Mouse (Mus musculus) splenic B cell, adult 2 months (primary cell): ENCODE measurements around the gene Ipo11.

Source experiments
- DNase-seq: peaks from one replicate; pipeline ENCODE4 v3.0.0-alpha.2; 2011; ENCODE audit warnings: low read depth, low spot score
- H3K27me3 ChIP-seq: 2 replicates; pipeline ENCODE4 v1.6.1; 2012; ENCODE audit warnings: mild to moderate bottlenecking, low read length, moderate library complexity, mixed read lengths; ENCODE audit not compliant: control insufficient read depth, poor library complexity, insufficient read depth, severe bottlenecking
- H3K36me3 ChIP-seq: 2 replicates; pipeline ENCODE4 v1.6.1; 2012; ENCODE audit warnings: mild to moderate bottlenecking, low read length, moderate library complexity, mixed read lengths; ENCODE audit not compliant: control insufficient read depth, poor library complexity, insufficient read depth, severe bottlenecking

Gene Ipo11

GRCm38 (mm10) chr13:106817066-106817465 is 119.7 kb downstream of the Ipo11 start:
- no peaks in the 10 kb centered on the region for H3K27me3 ChIP-seq
- no peak for DNase-seq
- peaks cover 2% of the 10 kb centered on the region; the same call in 1 of the 2 replicates for H3K36me3 ChIP-seq

GRCm38 (mm10) chr13:106813519-106813918 is 123.2 kb downstream of the Ipo11 start:
- Histone ChIP-seq H3K27me3 (no peaks in the 10 kb centered on the region), H3K36me3 (no peaks in the 10 kb centered on the region; the same call in 1 of the 2 replicates)
- DNase-seq = peak; percentile 6

- H3K27me3 ChIP-seq = no peaks in the 10 kb centered on the region
- DNase-seq = peak; percentile 64
- H3K36me3 ChIP-seq = no peaks in the 10 kb centered on the region; the same call in 1 of the 2 replicates
Observed at GRCm38 (mm10) chr13:106813087-106813486, 123.7 kb downstream of the Ipo11 start.

- DNase-seq = no peak
- H3K36me3 ChIP-seq = no peaks in the 10 kb centered on the region; the same call in 1 of the 2 replicates
- no peaks in the 10 kb centered on the region for H3K27me3 ChIP-seq
Observed at GRCm38 (mm10) chr13:106810156-106810555, 126.6 kb downstream of the Ipo11 start.

DNA sequence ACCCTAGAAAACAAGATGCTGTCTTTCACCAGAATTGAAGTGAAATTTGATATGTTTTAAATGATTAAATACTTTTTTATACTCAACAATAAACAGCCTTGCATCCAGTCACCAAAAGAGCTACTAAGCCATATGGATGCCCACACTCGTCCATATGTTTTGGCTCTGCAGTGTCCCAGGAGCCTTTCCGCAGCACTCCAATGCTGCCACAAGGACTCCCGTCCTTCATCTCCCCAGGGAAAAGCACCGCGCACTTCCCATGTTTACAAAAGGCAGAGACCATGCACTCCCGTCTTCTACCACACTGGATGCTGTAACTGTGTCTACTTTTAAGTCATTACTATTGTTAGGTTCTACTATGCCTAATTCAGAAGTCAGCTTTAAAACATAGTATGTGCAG is 127.9 kb downstream of the Ipo11 start:
- DNase-seq = no peak
- no peaks in the 10 kb centered on the region; the same call in 1 of the 2 replicates for H3K36me3 ChIP-seq
- H3K27me3 ChIP-seq = no peaks in the 10 kb centered on the region

DNA sequence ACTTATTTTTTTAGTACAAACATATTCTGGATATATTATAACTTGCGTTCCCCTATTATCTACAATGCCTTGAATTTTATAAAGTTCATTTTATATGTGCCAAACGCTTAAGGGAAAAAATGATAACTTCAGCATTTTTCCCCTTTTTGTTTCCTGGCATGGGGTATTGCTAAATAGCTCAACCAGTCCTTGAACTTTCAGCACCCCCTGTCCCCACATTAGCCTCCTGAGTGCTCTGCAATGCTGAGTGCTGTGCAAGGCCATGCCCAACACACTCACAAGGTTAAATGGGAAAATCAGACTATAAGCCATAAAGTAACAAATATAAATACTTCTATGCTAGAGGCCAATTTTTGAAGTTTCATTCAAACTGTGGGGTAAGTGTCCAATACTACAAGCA is 128.4 kb downstream of the Ipo11 start:
- no peaks in the 10 kb centered on the region for H3K27me3 ChIP-seq
- no peaks in the 10 kb centered on the region; the same call in 1 of the 2 replicates for H3K36me3 ChIP-seq
- DNase-seq = no peak

DNA sequence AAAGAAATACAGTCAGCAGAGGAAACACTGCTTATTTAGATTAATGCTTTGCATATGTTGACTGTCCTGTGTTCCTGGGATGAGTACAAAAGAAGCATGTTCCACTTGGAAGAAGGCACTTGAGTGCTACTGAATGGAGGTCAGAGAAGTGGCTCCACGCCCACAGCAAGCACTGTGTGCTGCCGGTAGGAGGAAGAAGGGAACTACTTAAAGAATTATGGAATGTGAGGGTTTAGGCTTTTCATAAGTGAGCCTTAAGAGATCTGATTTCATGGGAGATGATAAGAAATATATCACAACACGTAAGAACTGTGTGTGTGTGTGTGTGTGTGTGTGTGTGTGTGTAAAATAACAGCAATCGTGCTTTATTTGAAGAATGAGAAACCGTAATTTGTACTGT is 129.5 kb downstream of the Ipo11 start:
- H3K36me3 ChIP-seq = no peaks in the 10 kb centered on the region; the same call in 1 of the 2 replicates
- no peaks in the 10 kb centered on the region for H3K27me3 ChIP-seq
- DNase-seq = no peak

DNA sequence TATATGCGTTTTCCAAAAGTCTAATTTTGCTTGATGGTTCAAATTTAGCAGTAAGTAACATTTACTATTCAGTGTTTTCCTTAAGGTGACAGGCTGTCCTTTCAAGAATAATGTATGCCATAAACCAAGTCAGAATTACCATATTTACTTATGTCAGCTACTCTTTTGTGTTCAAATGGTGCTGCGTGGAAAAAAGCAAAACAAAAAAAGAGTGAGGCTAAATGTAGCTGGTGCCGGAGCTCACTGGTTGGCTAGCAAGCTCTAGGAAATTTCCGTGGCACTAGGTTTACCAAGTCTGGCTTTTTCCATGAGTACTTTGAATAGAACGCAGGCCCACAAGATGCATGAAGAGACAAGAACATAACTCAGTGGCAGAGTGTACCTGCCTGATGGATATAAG is 131.6 kb downstream of the Ipo11 start:
- no peaks in the 10 kb centered on the region for H3K27me3 ChIP-seq
- no peak for DNase-seq
- H3K36me3 ChIP-seq = no peaks in the 10 kb centered on the region

GRCm38 (mm10) chr13:106798026-106798425 is 138.7 kb downstream of the Ipo11 start:
- Histone ChIP-seq H3K27me3 (no peaks in the 10 kb centered on the region), H3K36me3 (0 out of 2 replicates have a peak, but pooled peaks cover 2% of the 10 kb centered on the region)
- no peak for DNase-seq

DNA sequence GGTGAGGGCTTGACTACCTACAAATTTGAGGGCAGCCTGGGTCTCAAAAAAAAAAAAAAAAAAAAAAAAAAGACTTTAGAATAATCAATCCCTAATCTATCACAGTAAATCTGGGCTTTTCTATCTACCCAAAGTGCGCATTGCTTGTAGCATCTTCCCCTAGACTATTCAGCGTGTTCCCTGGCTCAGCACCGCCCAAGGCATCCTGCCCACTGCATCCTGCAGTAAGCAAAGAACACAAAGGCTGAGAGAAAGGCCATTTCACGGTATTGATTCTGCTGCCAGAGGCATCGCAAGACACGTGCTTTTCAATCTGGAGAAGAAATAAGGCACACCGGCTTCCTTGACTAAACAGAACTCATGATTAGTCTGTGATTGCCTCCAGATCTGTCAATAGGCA is 147.9 kb downstream of the Ipo11 start:
- no peaks in the 10 kb centered on the region for H3K36me3 ChIP-seq
- no peak for DNase-seq
- no peaks in the 10 kb centered on the region for H3K27me3 ChIP-seq

GRCm38 (mm10) chr13:106768807-106769206 is 168.0 kb downstream of the Ipo11 start:
- DNase-seq = no peak
- Histone ChIP-seq H3K36me3 (no peaks in the 10 kb centered on the region), H3K27me3 (no peaks in the 10 kb centered on the region)

DNA sequence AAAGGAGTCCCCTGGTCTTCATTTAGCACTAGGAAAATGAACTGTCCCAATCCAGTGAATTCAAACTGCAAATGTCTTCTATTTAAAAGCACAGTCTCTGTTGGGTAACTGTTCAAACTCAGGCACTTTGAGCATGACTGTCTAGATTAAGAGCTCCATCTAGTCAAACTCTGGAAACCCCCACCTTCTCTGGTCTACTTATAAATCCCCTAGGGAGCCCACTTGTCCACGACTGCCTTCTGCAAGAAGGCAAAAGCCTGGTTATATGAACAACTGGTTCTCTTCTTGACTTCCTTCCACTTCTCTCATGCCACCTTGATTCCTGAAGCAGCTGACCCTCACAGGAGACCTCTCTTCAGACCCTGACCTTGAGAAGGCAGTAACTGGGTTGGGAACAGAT is 174.1 kb downstream of the Ipo11 start:
- peak; percentile 16 for DNase-seq
- H3K27me3 ChIP-seq = no peaks in the 10 kb centered on the region
- H3K36me3 ChIP-seq = no peaks in the 10 kb centered on the region

DNA sequence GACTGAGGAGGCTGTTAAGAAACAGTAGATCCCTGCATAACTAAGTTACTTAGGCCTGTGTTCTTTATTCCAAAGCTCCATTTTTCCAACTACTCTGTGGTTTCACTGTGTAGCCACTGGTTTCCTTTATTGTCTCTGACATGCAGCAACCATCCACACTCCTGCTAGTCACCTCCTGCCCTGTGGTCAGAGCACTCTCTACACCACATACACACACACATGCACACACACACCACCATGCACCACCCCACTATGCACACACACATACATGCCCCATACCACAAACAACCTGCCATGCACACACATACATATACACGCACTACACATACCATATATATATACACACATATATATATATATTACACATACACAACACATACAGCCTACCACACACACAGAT is 175.1 kb downstream of the Ipo11 start:
- DNase-seq = no peak
- H3K27me3 ChIP-seq = no peaks in the 10 kb centered on the region
- no peaks in the 10 kb centered on the region for H3K36me3 ChIP-seq

- Histone ChIP-seq H3K27me3 (no peaks in the 10 kb centered on the region), H3K36me3 (no peaks in the 10 kb centered on the region)
- peak; percentile 34 for DNase-seq
Observed at GRCm38 (mm10) chr13:106760232-106760875, 176.4 kb downstream of the Ipo11 start.

- H3K27me3 ChIP-seq = no peaks in the 10 kb centered on the region
- DNase-seq = no peak
- H3K36me3 ChIP-seq = no peaks in the 10 kb centered on the region
Observed at GRCm38 (mm10) chr13:106755892-106756291, 180.9 kb downstream of the Ipo11 start.

- Histone ChIP-seq H3K27me3 (no peaks in the 10 kb centered on the region), H3K36me3 (no peaks in the 10 kb centered on the region)
- no peak for DNase-seq
Observed at GRCm38 (mm10) chr13:106754216-106754615, 182.5 kb downstream of the Ipo11 start.
